Mouse (Mus musculus): ENCODE results near the gene 9330182L06Rik. TPM values are rescaled to one million over a fixed set of nuclear protein-coding genes. Genes with fewer than 3 reads are reported as not detected.

The 9330182L06Rik gene
- total RNA-seq, 2 experiments from 2014 or later, result 8.3 to 10.9 TPM

Small RNA genes within 50 kb of the gene (microRNA-seq; reads per million reads assigned to microRNA genes)
- gene Mir879, result not detected

Other genes with a start within 250 kb of the 9330182L06Rik start
- 10 to 100 TPM; 26.2 to 26.8 TPM for gene Tmem243, start 165.4 kb upstream of the 9330182L06Rik start, total RNA-seq (2021)
- gene Dmtf1, start 104.3 kb upstream of the 9330182L06Rik start, total RNA-seq (2021), result 10 to 100 TPM; 22.0 to 30.5 TPM